29 mouse cellular contexts compared by ENCODE assay signal in genomic region chr5:139297745-139298144, GRCm38 (mm10). TPM values are rescaled to one million over a fixed set of nuclear protein-coding genes. Genes with fewer than 3 reads are reported as not detected.
"Had no signal": no experiment of that assay in that cellular context is flagged by ENCODE, and none has a peak within 500 bp of the region (broad histone marks: within the 10 kb centered on the region; RNA-seq: fewer than 3 reads in every experiment).

No protein-coding gene starts in this region.

- H3K4me1 ChIP-seq: limb, embryonic 10.5 days; limb, embryonic 13.5 days; lung, embryonic 15.5 days; midbrain, embryonic 12.5 days; stomach, embryonic 15.5 days had no signal

- H3K9ac ChIP-seq: limb, embryonic 13.5 days; liver, embryonic 12.5 days; liver, embryonic 15.5 days; lung, embryonic 15.5 days; midbrain, embryonic 12.5 days; stomach, embryonic 15.5 days had no signal

- H3K4me2 ChIP-seq: limb, embryonic 13.5 days; liver, embryonic 12.5 days; liver, embryonic 15.5 days; lung, embryonic 15.5 days; midbrain, embryonic 12.5 days; stomach, embryonic 15.5 days had no signal

- DNase-seq: kidney, adult 11 months; kidney, adult 9 months; kidney, postnatal 14 days; kidney, postnatal 4 days; liver; lung, adult 18-20 months; lung, postnatal 10 days; lung, postnatal 36 days; right cerebral cortex, postnatal 14 days; right cerebral cortex, postnatal 4 days; spleen, adult 18-20 months; thymus, postnatal 25 days had no signal

- H3K9me3 ChIP-seq: limb, embryonic 10.5 days; limb, embryonic 13.5 days; liver, embryonic 12.5 days; liver, embryonic 15.5 days; lung, embryonic 15.5 days; midbrain, embryonic 12.5 days; stomach, embryonic 15.5 days had no signal

- H3K27ac ChIP-seq: limb, embryonic 10.5 days; limb, embryonic 13.5 days; liver, embryonic 12.5 days; liver, embryonic 15.5 days; lung, embryonic 15.5 days; midbrain, embryonic 12.5 days; stomach, embryonic 15.5 days had no signal

- ATAC-seq: liver, embryonic 12.5 days; midbrain, embryonic 16.5 days had no signal

- H3K36me3 ChIP-seq: limb, embryonic 10.5 days; limb, embryonic 13.5 days; liver, embryonic 15.5 days; lung, embryonic 15.5 days; midbrain, embryonic 12.5 days; stomach, embryonic 15.5 days had no signal

- H3K4me3 ChIP-seq: limb, embryonic 10.5 days; limb, embryonic 13.5 days; liver, embryonic 12.5 days; liver, embryonic 15.5 days; lung, embryonic 15.5 days; midbrain, embryonic 12.5 days; stomach, embryonic 15.5 days had no signal

- H3K27me3 ChIP-seq: limb, embryonic 13.5 days; liver, embryonic 12.5 days; liver, embryonic 15.5 days; lung, embryonic 15.5 days; megakaryocyte, embryonic 14.5 days; midbrain, embryonic 12.5 days; stomach, embryonic 15.5 days had no signal

RNA-seq across cellular contexts. Expression of gene Cyp2w1, which starts 54.7 kb away (rescaled TPM):
- total RNA-seq: layer of hippocampus, adult 18-20 months; layer of hippocampus, postnatal 14 days; left cerebral cortex, adult 18-20 months; left cerebral cortex, postnatal 25 days had no signal
- polyA plus RNA-seq: kidney, embryonic 16.5 days; limb, embryonic 10.5 days; liver, embryonic 12.5 days; liver, embryonic 15.5 days; lung, embryonic 15.5 days; midbrain, embryonic 16.5 days; neural tube, embryonic 11.5 days; neural tube, embryonic 14.5 days; thymus, postnatal 0 days had no signal
